Mouse (Mus musculus) hindbrain, embryonic 15.5 days (tissue): Measurements from ENCODE around the gene Cep72. TPM values are rescaled to one million over a fixed set of nuclear protein-coding genes. Genes with fewer than 3 reads are reported as not detected.
"Not testable (repeated sequence)": the region's sequence is repeated elsewhere in the genome, so short reads cannot be mapped to it uniquely, and the experiment has no call there.

ENCODE experiments used
- ATAC-seq: fragments of 200-750 bp; cut with Nextera tagmentation; 2 replicates; pipeline ENCODE4 v1.8.0; 2017; ENCODE audit warnings: low read depth, moderate number of reproducible peaks, moderate TSS enrichment; ENCODE audit not compliant: low FRiP score
- H3K27ac ChIP-seq: fragments of 300-500 bp; sonication (generic); replicated peaks from 2 replicates; pipeline ENCODE4 v1.5.1; 2015; ENCODE audit warnings: mild to moderate bottlenecking, inconsistent platforms
- H3K27me3 ChIP-seq: fragments of 300-500 bp; sonication (generic); 2 replicates; pipeline ENCODE4 v1.6.1; 2015; ENCODE audit warnings: control low read depth, inconsistent platforms
- H3K36me3 ChIP-seq: fragments of 300-500 bp; sonication (generic); 2 replicates; pipeline ENCODE4 v1.6.1; 2015; ENCODE audit warnings: control low read depth, inconsistent platforms
- H3K4me1 ChIP-seq: fragments of 300-500 bp; sonication (generic); replicated peaks from 2 replicates; pipeline ENCODE4 v1.6.1; 2015; ENCODE audit warnings: control low read depth, inconsistent platforms
- H3K4me2 ChIP-seq: fragments of 300-500 bp; sonication (generic); 2 replicates; pipeline ENCODE4 v1.6.1; 2015; ENCODE audit warnings: moderate library complexity, mild to moderate bottlenecking, inconsistent platforms
- H3K4me3 ChIP-seq: fragments of 300-500 bp; sonication (generic); 2 replicates; pipeline ENCODE4 v1.5.1; 2015; ENCODE audit warnings: mild to moderate bottlenecking, inconsistent platforms
- H3K9ac ChIP-seq: fragments of 300-500 bp; sonication (generic); 2 replicates; pipeline ENCODE4 v1.6.1; 2015; ENCODE audit warnings: inconsistent platforms
- H3K9me3 ChIP-seq: fragments of 300-500 bp; sonication (generic); 2 replicates; pipeline ENCODE4 v1.6.1; 2016; ENCODE audit warnings: control low read depth, inconsistent platforms
- WGBS: fragments of 180-500 bp; shearing (Covaris S2); methylation state at CpG from one replicate; pipeline ENCODE4 v1.1.7; 2015; 5-methylcytosine and 5-hydroxymethylcytosine counted together
- polyA plus RNA-seq: library from polyadenylated mRNA; unstranded; fragments of >200 nt; fragmentation: Nextera tagmentation; extraction: Ambion mirVana; gene quantifications from 2 replicates; pipeline ENCODE4 v1.2.1, GENCODE M21; 2015

Gene Cep72
- polyA plus RNA-seq, 1 experiment from 2014 or later = 7.8 TPM

DNA sequence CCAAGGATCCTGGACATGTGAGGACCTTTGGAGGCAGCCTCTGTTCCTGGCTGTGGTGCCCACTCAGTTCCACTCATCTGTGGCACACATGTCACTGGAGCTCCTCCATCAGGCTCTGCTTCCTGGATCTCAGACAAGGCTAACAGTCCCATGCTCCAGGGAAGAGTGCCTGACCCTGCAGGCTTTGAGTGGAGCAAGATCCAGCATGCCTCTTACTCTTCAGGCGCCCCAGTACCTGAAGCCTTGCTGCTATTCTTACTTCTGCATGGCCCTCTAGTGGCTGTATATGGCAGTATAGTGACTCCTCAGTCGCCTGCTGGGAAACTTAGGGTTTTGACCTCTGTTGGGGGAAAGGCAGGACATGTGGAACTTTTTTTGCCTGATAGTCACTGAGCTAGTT, 35.9 kb downstream of the Cep72 start:
- Histone ChIP-seq H3K4me2 (no peak overlapping the region), H3K9ac (no peak overlapping the region), H3K9me3 (no peaks in the 10 kb centered on the region), H3K36me3 (0 out of 2 replicates have a peak, but pooled peaks cover 4% of the 10 kb centered on the region), H3K4me1 (peaks cover 16% of the 10 kb centered on the region), H3K4me3 (no peak overlapping the region), H3K27ac (no peak overlapping the region), H3K27me3 (no peaks in the 10 kb centered on the region)
- ATAC-seq = no peak
- WGBS = 29% methylated on average over 2 of the region's 2 CpGs

GRCm38 (mm10) chr13:74025151-74026081, 36.7 kb downstream of the Cep72 start:
- peaks cover 16% of the 10 kb centered on the region for H3K4me1 ChIP-seq
- H3K9ac ChIP-seq = no peak overlapping the region
- no peak overlapping the region for H3K4me2 ChIP-seq
- no peaks in the 10 kb centered on the region for H3K27me3 ChIP-seq
- H3K4me3 ChIP-seq = no peak overlapping the region
- 0 out of 2 replicates have a peak, but pooled peaks cover 4% of the 10 kb centered on the region for H3K36me3 ChIP-seq
- no peak overlapping the region for H3K27ac ChIP-seq
- ATAC-seq = 0 out of 2 replicates have a peak, but pooled peaks have one; percentile 27
- 70% methylated on average over 4 of the region's 4 CpGs for WGBS
- no peaks in the 10 kb centered on the region for H3K9me3 ChIP-seq

DNA sequence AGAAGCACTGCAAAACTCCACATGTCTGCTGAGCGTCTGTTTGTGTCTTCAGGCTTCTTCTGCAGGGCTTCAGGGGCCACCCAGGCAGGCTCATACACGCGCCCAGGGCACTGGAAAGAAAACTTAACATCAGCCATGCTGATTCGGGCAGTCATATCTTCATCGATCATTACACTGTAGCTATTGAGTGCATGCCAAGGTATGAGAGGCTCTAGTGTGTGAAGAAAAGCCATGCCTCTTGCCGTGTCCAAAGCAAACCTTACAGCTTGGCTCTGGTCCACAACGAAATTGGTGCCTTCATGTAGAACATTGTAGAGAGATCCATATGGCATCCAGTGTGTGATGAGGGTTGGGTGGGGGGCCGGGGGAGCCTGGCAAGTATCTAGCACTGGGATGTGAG, 43.1 kb downstream of the Cep72 start:
- H3K27ac ChIP-seq, H3K9me3 ChIP-seq, H3K9ac ChIP-seq, H3K27me3 ChIP-seq, H3K36me3 ChIP-seq, H3K4me3 ChIP-seq, H3K4me1 ChIP-seq, H3K4me2 ChIP-seq, ATAC-seq: not testable (repeated sequence)
- WGBS = 76% methylated on average over 8 of the region's 8 CpGs

DNA sequence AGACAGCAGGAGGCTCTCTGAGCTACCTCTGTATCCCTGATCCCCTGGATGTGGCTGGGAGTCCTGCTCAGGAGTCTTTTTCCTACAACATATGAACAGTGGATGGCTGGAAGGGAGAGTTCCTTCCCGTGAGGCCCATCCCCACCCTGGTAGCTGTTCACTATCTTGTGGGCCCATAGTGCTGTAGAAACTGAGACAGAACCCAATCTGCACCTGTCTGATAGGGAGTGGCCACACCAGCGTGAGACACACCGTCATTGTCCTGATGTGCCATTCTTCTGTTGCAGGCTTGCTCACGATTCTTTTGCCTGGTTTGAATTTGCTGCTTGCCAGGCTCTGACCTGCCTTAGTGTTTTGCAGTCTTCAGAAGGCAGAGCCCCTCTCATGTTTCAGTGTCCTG, 44.7 kb downstream of the Cep72 start:
- 85% methylated on average over 4 of the region's 4 CpGs for WGBS
- H3K4me2 ChIP-seq = no peak overlapping the region
- H3K36me3 ChIP-seq = no peaks in the 10 kb centered on the region
- H3K27ac ChIP-seq = no peak overlapping the region
- H3K9me3 ChIP-seq = no peaks in the 10 kb centered on the region
- no peaks in the 10 kb centered on the region for H3K27me3 ChIP-seq
- no peak overlapping the region for H3K4me3 ChIP-seq
- peaks cover 10% of the 10 kb centered on the region for H3K4me1 ChIP-seq
- no peak for ATAC-seq
- H3K9ac ChIP-seq = no peak overlapping the region

DNA sequence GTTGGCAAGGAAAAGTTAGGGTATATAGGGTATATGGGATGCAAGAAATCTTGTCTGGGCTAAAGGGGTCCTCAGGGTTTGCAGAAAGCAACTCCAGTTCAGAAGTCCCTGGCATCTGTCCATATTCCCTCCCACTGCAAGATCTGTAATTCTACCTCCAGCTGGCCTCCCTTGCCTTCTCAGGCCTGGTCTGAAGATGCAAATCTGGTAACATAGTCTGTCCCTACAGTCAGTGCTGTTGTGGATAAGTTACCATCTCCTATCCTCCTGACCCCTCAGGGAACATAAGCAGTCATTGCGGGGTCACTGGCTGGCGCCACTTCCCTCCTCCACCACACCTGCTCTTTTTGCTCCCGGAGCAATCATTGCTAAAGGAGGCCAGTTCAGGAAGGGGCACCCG, 46.2 kb downstream of the Cep72 start:
- Histone ChIP-seq H3K9ac (no peak overlapping the region), H3K9me3 (no peaks in the 10 kb centered on the region), H3K4me2 (no peak overlapping the region), H3K36me3 (no peaks in the 10 kb centered on the region), H3K4me1 (peaks cover 18% of the 10 kb centered on the region), H3K27me3 (no peaks in the 10 kb centered on the region), H3K4me3 (no peak overlapping the region), H3K27ac (no peak overlapping the region)
- no peak for ATAC-seq
- WGBS = 69% methylated on average over 4 of the region's 4 CpGs

DNA sequence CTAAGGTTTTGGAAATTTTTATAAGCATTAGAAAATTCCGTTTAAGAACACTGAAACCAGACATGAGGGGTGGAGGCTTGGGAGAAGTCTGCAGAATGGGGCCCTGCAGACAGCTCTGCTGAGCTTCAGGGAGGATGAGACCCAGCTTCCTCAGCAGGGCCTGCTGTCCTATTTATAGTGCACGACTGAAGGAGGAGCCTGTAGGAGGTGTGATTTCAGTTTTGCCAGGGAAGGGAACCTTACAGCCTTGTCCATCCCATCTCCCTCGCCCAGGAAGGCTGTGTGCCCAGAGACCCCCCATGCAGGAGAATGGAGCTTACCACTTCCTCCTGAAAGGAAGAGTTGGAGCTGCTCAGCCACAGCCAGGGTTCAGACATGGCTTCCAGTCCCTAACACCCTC, 51.4 kb downstream of the Cep72 start:
- peak overlapping the region; percentile 70 for H3K4me3 ChIP-seq
- ATAC-seq = peak; percentile 45

DNA sequence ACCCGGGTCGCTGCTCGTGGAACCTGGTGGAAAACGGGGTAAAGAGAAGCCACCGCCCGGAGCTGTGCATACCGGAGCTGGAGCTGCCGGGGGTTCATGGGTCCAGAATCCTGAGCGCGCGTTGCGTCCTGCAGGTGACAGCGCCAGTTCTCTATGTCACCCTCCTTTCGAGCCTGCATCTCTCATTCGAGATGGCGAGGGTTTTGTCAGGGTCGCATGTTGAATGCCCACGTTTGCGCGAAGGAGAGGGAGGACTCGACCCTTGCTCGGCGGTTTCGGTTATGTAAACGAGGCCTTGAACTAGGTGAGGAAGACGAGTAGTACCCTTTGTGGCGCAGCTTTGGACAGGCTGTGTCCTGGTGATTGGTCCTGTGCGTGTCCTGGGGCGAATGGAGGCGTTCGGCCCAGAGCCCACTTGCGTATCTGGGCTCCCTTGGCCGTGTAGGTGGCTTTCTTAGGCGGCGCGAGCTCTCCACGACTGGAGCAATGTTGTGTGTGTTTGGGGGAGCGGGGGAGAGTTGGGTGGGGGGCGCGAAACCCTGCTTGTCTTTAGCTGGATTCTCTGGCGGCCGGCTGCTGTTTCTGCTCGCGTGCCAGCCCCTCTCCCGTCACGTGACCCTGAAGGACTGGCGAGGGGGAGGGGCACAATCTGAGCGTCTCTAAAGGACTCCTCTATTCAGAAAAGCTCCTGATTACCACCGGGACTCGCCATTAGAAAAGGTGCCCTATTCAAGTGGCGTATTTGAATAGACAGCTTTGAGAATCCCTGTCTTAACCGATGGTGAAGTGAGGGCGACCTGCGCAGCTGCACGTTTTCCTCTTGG, 52.1 kb downstream of the Cep72 start:
- H3K36me3 ChIP-seq = no peaks in the 10 kb centered on the region
- H3K4me1 ChIP-seq = peaks cover 17% of the 10 kb centered on the region; the same call in 1 of the 2 replicates
- under 1% methylated on average over 54 of the region's 55 CpGs for WGBS
- peak overlapping the region; percentile 70 for H3K4me3 ChIP-seq
- peak overlapping the region; percentile 81 for H3K27ac ChIP-seq
- 0 out of 2 replicates have a peak, but pooled peaks cover 2% of the 10 kb centered on the region for H3K27me3 ChIP-seq
- H3K4me2 ChIP-seq = peak overlapping the region; percentile 88
- H3K9ac ChIP-seq = peak overlapping the region; percentile 68
- no peaks in the 10 kb centered on the region for H3K9me3 ChIP-seq
- peak; percentile 74 for ATAC-seq

More for the DNA sequence above, 51.4 kb downstream of the Cep72 start:
- H3K9ac ChIP-seq = peak overlapping the region; percentile 68
- H3K27me3 ChIP-seq = 0 out of 2 replicates have a peak, but pooled peaks cover 2% of the 10 kb centered on the region
- H3K4me1 ChIP-seq = peaks cover 21% of the 10 kb centered on the region
- peak overlapping the region; percentile 81 for H3K27ac ChIP-seq
- H3K36me3 ChIP-seq = no peaks in the 10 kb centered on the region
- H3K9me3 ChIP-seq = no peaks in the 10 kb centered on the region
- H3K4me2 ChIP-seq = peak overlapping the region; percentile 88
- 18% methylated on average over 3 of the region's 3 CpGs for WGBS

- peak within 1 kb of the TSS; percentile 68 for H3K9ac ChIP-seq
- H3K36me3 ChIP-seq = no peaks in the 10 kb centered on the region
- H3K4me2 ChIP-seq = peak within 1 kb of the TSS; percentile 88
- H3K4me3 ChIP-seq = peak within 1 kb of the TSS; percentile 70
- WGBS = under 1% methylated on average over 55 of the region's 56 CpGs
- 0 out of 2 replicates have a peak, but pooled peaks cover 2% of the 10 kb centered on the region for H3K27me3 ChIP-seq
- peak; percentile 94 for ATAC-seq
- peaks cover 16% of the 10 kb centered on the region; the same call in 1 of the 2 replicates for H3K4me1 ChIP-seq
- H3K27ac ChIP-seq = peak within 1 kb of the TSS; percentile 81
- no peaks in the 10 kb centered on the region for H3K9me3 ChIP-seq
These were observed 53.0 kb downstream of the Cep72 start, which contains the start of gene Tppp for GRCm38 (mm10) chr13:74008948-74009718. Gene Tppp (plus strand): TSS chr13:74009407.

GRCm38 (mm10) chr13:74008216-74008615, 53.9 kb downstream of the Cep72 start:
- peak overlapping the region; percentile 70 for H3K4me3 ChIP-seq
- 77% methylated on average over 2 of the region's 2 CpGs for WGBS

GRCm38 (mm10) chr13:74006881-74007280, 55.2 kb downstream of the Cep72 start:
- H3K4me2 ChIP-seq, H3K4me3 ChIP-seq, H3K36me3 ChIP-seq, H3K9me3 ChIP-seq, H3K27me3 ChIP-seq, H3K9ac ChIP-seq, H3K27ac ChIP-seq, ATAC-seq: not testable (repeated sequence)
- peaks cover 16% of the 10 kb centered on the region; the same call in 1 of the 2 replicates for H3K4me1 ChIP-seq
- 92% methylated on average over 4 of the region's 4 CpGs for WGBS

More at GRCm38 (mm10) chr13:74008216-74008615, 53.9 kb downstream of the Cep72 start:
- ATAC-seq, H3K27me3 ChIP-seq, H3K9ac ChIP-seq, H3K36me3 ChIP-seq, H3K9me3 ChIP-seq, H3K27ac ChIP-seq: not testable (repeated sequence)
- Histone ChIP-seq H3K4me1 (peaks cover 16% of the 10 kb centered on the region; the same call in 1 of the 2 replicates), H3K4me2 (peak overlapping the region; percentile 88)

- whole genome bisulfite sequencing = 67% methylated on average over 4 of the region's 4 CpGs
These were observed 60.6 kb downstream of the Cep72 start for GRCm38 (mm10) chr13:74001492-74001891.

More at GRCm38 (mm10) chr13:74001492-74001891, 60.6 kb downstream of the Cep72 start:
- Histone ChIP-seq H3K4me3 (no peak overlapping the region), H3K36me3 (no peaks in the 10 kb centered on the region), H3K9ac (no peak overlapping the region), H3K27ac (no peak overlapping the region), H3K9me3 (no peaks in the 10 kb centered on the region), H3K4me2 (no peak overlapping the region), H3K27me3 (no peaks in the 10 kb centered on the region), H3K4me1 (no peaks in the 10 kb centered on the region)
- no peak for ATAC-seq
